Mouse (Mus musculus) limb, embryonic 15.5 days (tissue): ENCODE results near the gene Tut7. TPM values are rescaled to one million over a fixed set of nuclear protein-coding genes. Genes with fewer than 3 reads are reported as not detected.

Source experiments
- ATAC-seq: fragments of 200-750 bp; cut with Nextera tagmentation; 2 replicates; pipeline ENCODE4 v1.8.0; 2017; ENCODE audit warnings: low read depth, moderate TSS enrichment; ENCODE audit not compliant: insufficient number of reproducible peaks, low FRiP score, low TSS enrichment
- H3K27ac ChIP-seq: fragments of 300-500 bp; sonication (generic); 2 replicates; pipeline ENCODE4 v1.5.1; 2015; ENCODE audit warnings: moderate library complexity, mild to moderate bottlenecking, inconsistent platforms
- H3K27me3 ChIP-seq: fragments of 300-500 bp; sonication (generic); 2 replicates; pipeline ENCODE4 v1.6.1; 2015; ENCODE audit warnings: inconsistent platforms
- H3K36me3 ChIP-seq: fragments of 300-500 bp; sonication (generic); 2 replicates; pipeline ENCODE4 v1.6.1; 2015; ENCODE audit warnings: inconsistent platforms
- H3K4me1 ChIP-seq: fragments of 300-500 bp; sonication (generic); 2 replicates; pipeline ENCODE4 v1.6.1; 2015; ENCODE audit warnings: inconsistent platforms
- H3K4me2 ChIP-seq: fragments of 300-500 bp; sonication (generic); 2 replicates; pipeline ENCODE4 v1.6.1; 2015; ENCODE audit warnings: mild to moderate bottlenecking, inconsistent platforms
- H3K4me3 ChIP-seq: fragments of 300-500 bp; sonication (generic); 2 replicates; pipeline ENCODE4 v1.5.1; 2015; ENCODE audit warnings: mild to moderate bottlenecking, inconsistent platforms
- H3K9ac ChIP-seq: fragments of 300-500 bp; sonication (generic); 2 replicates; pipeline ENCODE4 v1.6.1; 2015; ENCODE audit warnings: inconsistent platforms
- H3K9me3 ChIP-seq: fragments of 300-500 bp; sonication (generic); 2 replicates; pipeline ENCODE4 v1.6.1; 2016; ENCODE audit warnings: inconsistent platforms
- WGBS: fragments of 180-500 bp; shearing (Covaris S2); methylation state at CpG from one replicate; pipeline ENCODE4 v1.1.7; 2015; 5-methylcytosine and 5-hydroxymethylcytosine counted together
- polyA plus RNA-seq: library from polyadenylated mRNA; unstranded; fragments of >200 nt; fragmentation: Nextera tagmentation; extraction: Ambion mirVana; gene quantifications from 2 replicates; pipeline ENCODE4 v1.2.1, GENCODE M21; 2015

The Tut7 gene
- polyA plus RNA-seq, 1 experiment from 2014 or later, result 57.1 TPM

GRCm38 (mm10) chr13:59820836-59821235 is 2.1 kb downstream of the Tut7 start:
- Histone ChIP-seq H3K4me3 (no peak overlapping the region), H3K4me2 (no peak overlapping the region), H3K4me1 (peaks cover 26% of the 10 kb centered on the region), H3K36me3 (peaks cover 25% of the 10 kb centered on the region; the same call in 1 of the 2 replicates), H3K27me3 (no peaks in the 10 kb centered on the region), H3K9ac (no peak overlapping the region), H3K27ac (no peak overlapping the region), H3K9me3 (no peaks in the 10 kb centered on the region)
- ATAC-seq, result no peak
- WGBS, result 67% methylated on average over 3 of the region's 3 CpGs

GRCm38 (mm10) chr13:59820114-59820513 is 2.8 kb downstream of the Tut7 start:
- H3K9ac ChIP-seq, result no peak overlapping the region
- no peak for ATAC-seq

GRCm38 (mm10) chr13:59817352-59817751 is 5.6 kb downstream of the Tut7 start:
- ATAC-seq, result no peak
- H3K9me3 ChIP-seq, result no peaks in the 10 kb centered on the region
- peaks cover 26% of the 10 kb centered on the region for H3K4me1 ChIP-seq
- no peak overlapping the region for H3K4me2 ChIP-seq
- H3K36me3 ChIP-seq, result peaks cover 55% of the 10 kb centered on the region
- no peaks in the 10 kb centered on the region for H3K27me3 ChIP-seq
- no peak overlapping the region for H3K27ac ChIP-seq
- WGBS, result 90% methylated on average over 4 of the region's 4 CpGs
- no peak overlapping the region for H3K4me3 ChIP-seq
- H3K9ac ChIP-seq, result no peak overlapping the region

More at GRCm38 (mm10) chr13:59820114-59820513, 2.8 kb downstream of the Tut7 start:
- Histone ChIP-seq H3K4me3 (no peak overlapping the region), H3K27me3 (no peaks in the 10 kb centered on the region), H3K36me3 (peaks cover 33% of the 10 kb centered on the region; the same call in 1 of the 2 replicates), H3K4me2 (no peak overlapping the region), H3K9me3 (no peaks in the 10 kb centered on the region), H3K4me1 (peaks cover 26% of the 10 kb centered on the region), H3K27ac (no peak overlapping the region)
- WGBS, result 62% methylated on average over 4 of the region's 4 CpGs

- Histone ChIP-seq H3K4me3 (no peak overlapping the region), H3K27me3 (no peaks in the 10 kb centered on the region), H3K27ac (no peak overlapping the region), H3K36me3 (peaks cover 85% of the 10 kb centered on the region), H3K9ac (no peak overlapping the region), H3K9me3 (no peaks in the 10 kb centered on the region), H3K4me1 (0 out of 2 replicates have a peak, but pooled peaks cover 5% of the 10 kb centered on the region), H3K4me2 (no peak overlapping the region)
- no peak for ATAC-seq
- 86% methylated on average over 6 of the region's 6 CpGs for WGBS
Observed at GRCm38 (mm10) chr13:59814109-59814591, 8.8 kb downstream of the Tut7 start.

GRCm38 (mm10) chr13:59811581-59811980 is 11.4 kb downstream of the Tut7 start:
- H3K4me2 ChIP-seq, result no peak overlapping the region
- no peak overlapping the region for H3K9ac ChIP-seq
- H3K4me1 ChIP-seq, result no peaks in the 10 kb centered on the region
- 93% methylated on average over 3 of the region's 3 CpGs for WGBS
- H3K36me3 ChIP-seq, result peaks cover 89% of the 10 kb centered on the region
- no peaks in the 10 kb centered on the region for H3K9me3 ChIP-seq
- H3K27ac ChIP-seq, result no peak overlapping the region
- H3K4me3 ChIP-seq, result no peak overlapping the region
- no peaks in the 10 kb centered on the region for H3K27me3 ChIP-seq
- ATAC-seq, result no peak

GRCm38 (mm10) chr13:59801000-59801399 is 21.9 kb downstream of the Tut7 start:
- Histone ChIP-seq H3K9me3 (no peaks in the 10 kb centered on the region), H3K4me3 (no peak overlapping the region), H3K27me3 (no peaks in the 10 kb centered on the region), H3K9ac (no peak overlapping the region), H3K4me1 (no peaks in the 10 kb centered on the region), H3K36me3 (peaks cover 96% of the 10 kb centered on the region), H3K4me2 (no peak overlapping the region), H3K27ac (no peak overlapping the region)
- no peak for ATAC-seq
- WGBS, result 97% methylated on average over 6 of the region's 6 CpGs

- no peak for ATAC-seq
- 85% methylated on average over 2 of the region's 2 CpGs for WGBS
- no peak overlapping the region for H3K4me2 ChIP-seq
- no peak overlapping the region for H3K27ac ChIP-seq
- no peaks in the 10 kb centered on the region for H3K27me3 ChIP-seq
- H3K4me1 ChIP-seq, result no peaks in the 10 kb centered on the region
- peaks cover 96% of the 10 kb centered on the region for H3K36me3 ChIP-seq
- H3K9me3 ChIP-seq, result no peaks in the 10 kb centered on the region
- no peak overlapping the region for H3K4me3 ChIP-seq
- no peak overlapping the region for H3K9ac ChIP-seq
Observed at GRCm38 (mm10) chr13:59800077-59800476, 22.9 kb downstream of the Tut7 start.

GRCm38 (mm10) chr13:59798306-59798705 is 24.6 kb downstream of the Tut7 start:
- Histone ChIP-seq H3K4me2 (no peak overlapping the region), H3K4me1 (no peaks in the 10 kb centered on the region), H3K36me3 (peaks cover 97% of the 10 kb centered on the region), H3K27me3 (no peaks in the 10 kb centered on the region), H3K27ac (no peak overlapping the region), H3K9ac (no peak overlapping the region), H3K9me3 (no peaks in the 10 kb centered on the region), H3K4me3 (no peak overlapping the region)
- ATAC-seq, result no peak
- 84% methylated on average over 1 of the region's 1 CpGs for WGBS

- H3K36me3 ChIP-seq, result peaks cover 95% of the 10 kb centered on the region
- 86% methylated on average over 9 of the region's 9 CpGs for WGBS
Observed at GRCm38 (mm10) chr13:59796466-59796848, 26.5 kb downstream of the Tut7 start.

GRCm38 (mm10) chr13:59795807-59796465 is 27.0 kb downstream of the Tut7 start:
- H3K4me2 ChIP-seq, result no peak overlapping the region
- no peaks in the 10 kb centered on the region for H3K27me3 ChIP-seq
- WGBS, result 93% methylated on average over 6 of the region's 6 CpGs

More at GRCm38 (mm10) chr13:59796466-59796848, 26.5 kb downstream of the Tut7 start:
- Histone ChIP-seq H3K9me3 (no peaks in the 10 kb centered on the region), H3K4me2 (no peak overlapping the region), H3K4me1 (no peaks in the 10 kb centered on the region), H3K9ac (no peak overlapping the region), H3K27me3 (no peaks in the 10 kb centered on the region), H3K4me3 (no peak overlapping the region), H3K27ac (no peak overlapping the region)
- ATAC-seq, result no peak

GRCm38 (mm10) chr13:59794786-59795185 is 28.2 kb downstream of the Tut7 start:
- Histone ChIP-seq H3K27me3 (no peaks in the 10 kb centered on the region), H3K9me3 (no peaks in the 10 kb centered on the region), H3K4me3 (no peak overlapping the region), H3K4me2 (no peak overlapping the region), H3K27ac (no peak overlapping the region), H3K9ac (no peak overlapping the region), H3K36me3 (peaks cover 94% of the 10 kb centered on the region), H3K4me1 (no peaks in the 10 kb centered on the region)
- ATAC-seq, result no peak
- WGBS, result 97% methylated on average over 1 of the region's 1 CpGs

More at GRCm38 (mm10) chr13:59795807-59796465, 27.0 kb downstream of the Tut7 start:
- ATAC-seq, result no peak
- Histone ChIP-seq H3K9me3 (no peaks in the 10 kb centered on the region), H3K9ac (no peak overlapping the region), H3K27ac (no peak overlapping the region), H3K36me3 (peaks cover 94% of the 10 kb centered on the region), H3K4me1 (no peaks in the 10 kb centered on the region), H3K4me3 (no peak overlapping the region)

GRCm38 (mm10) chr13:59782145-59782544 is 40.8 kb downstream of the Tut7 start, which contains the start of gene Gm49354:
TSS of gene Gm49354 (minus strand) at chr13:59782245.
- Histone ChIP-seq H3K9ac (no peak within 1 kb of the TSS), H3K9me3 (no peaks in the 10 kb centered on the region), H3K27me3 (no peaks in the 10 kb centered on the region), H3K36me3 (peaks cover 96% of the 10 kb centered on the region), H3K4me1 (no peaks in the 10 kb centered on the region), H3K4me2 (no peak within 1 kb of the TSS), H3K4me3 (no peak within 1 kb of the TSS), H3K27ac (no peak within 1 kb of the TSS)
- ATAC-seq, result no peak
- WGBS, result 91% methylated on average over 7 of the region's 7 CpGs
